Mouse (Mus musculus) kidney, adult 2 months (tissue): Measurements from ENCODE around the gene Isoc2b.
"Not testable (repeated sequence)": the region's sequence is repeated elsewhere in the genome, so short reads cannot be mapped to it uniquely, and the experiment has no call there.

Experiments
- CTCF ChIP-seq: fragments of 200-500 bp; conservative IDR thresholded peaks from 2 replicates; pipeline ENCODE4 v1.5.1; 2011; ENCODE audit warnings: low read depth, mild to moderate bottlenecking, control low read depth, low read length, moderate library complexity, mixed read lengths; ENCODE audit not compliant: insufficient read depth, insufficient read length
- POLR2A ChIP-seq: fragments of 200-500 bp; IDR thresholded peaks from one replicate; pipeline ENCODE4 v1.6.1; 2011; ENCODE audit warnings: low read depth, low read length, control low read depth

DNA sequence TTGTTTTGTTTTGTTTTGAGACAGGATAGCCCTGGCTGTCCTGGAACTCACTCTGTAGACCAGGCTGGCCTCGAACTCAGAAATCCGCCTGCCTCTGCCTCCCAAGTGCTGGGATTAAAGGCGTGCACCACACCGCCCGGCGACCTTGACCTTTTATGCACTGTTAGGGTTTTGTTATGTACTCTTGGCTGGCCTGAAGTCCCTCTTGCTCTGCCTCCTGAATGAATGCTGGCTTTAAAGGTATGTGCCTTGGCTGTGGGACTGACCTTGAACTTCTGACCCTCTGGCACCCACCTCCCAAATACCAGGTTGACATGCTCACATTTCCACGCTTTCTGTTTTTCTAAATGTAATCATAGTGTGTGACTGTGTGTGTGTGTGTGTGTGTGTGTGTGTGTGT lies 49.1 kb downstream of the Isoc2b start:
- not testable (repeated sequence) for TF ChIP-seq CTCF, POLR2A
